Mouse (Mus musculus) left cerebral cortex, postnatal 25 days (tissue): Measurements from ENCODE around the gene Ssrp1. TPM values are rescaled to one million over a fixed set of nuclear protein-coding genes. Genes with fewer than 3 reads are reported as not detected.
A peak's percentile ranks its signal among the peaks of the same experiment; 100 is the strongest.

Source experiments
- DNase-seq, 2 experiments: peaks; one replicate each; pipeline ENCODE4 v3.0.0; 2022; ENCODE audit warnings: low spot score in 2 of 2, mixed read lengths in 1 of 2
- intact Hi-C: fragments of 180-260 bp; cut with DNase I; formaldehyde crosslinking; loops from one replicate; pipeline ENCODE4 v1.15.1; 2025
- total RNA-seq, 2 experiments: library from RNA; stranded (reverse); gene quantifications; 2 replicates each; pipeline ENCODE4 v1.2.3; 2021

Gene Ssrp1
- total RNA-seq: 10 to 100 TPM; 93.4 to 99.9 TPM

GRCm38 (mm10) chr2:85037047-85038026 is at the start of gene Ssrp1, which contains the start of gene P2rx3:
Gene Ssrp1 (plus strand): TSS chr2:85037234.
Gene P2rx3 (minus strand): TSS chr2:85037462.
- peak; percentile 91 to 96 for DNase-seq
- intact Hi-C loops: loop anchor here (1.0 to 10.0 kb wide), 3 partner anchors 11 to 303 kb away; partner anchors contain the start of genes Timm10, Tnks1bp1 and Ypel4

GRCm38 (mm10) chr2:84987930-84988329 is 49.1 kb upstream of the Ssrp1 start, which contains the start of gene Prg3:
Gene Prg3 (plus strand): TSS chr2:84988215.
- intact Hi-C loops: no loop called here
- no peak for DNase-seq

GRCm38 (mm10) chr2:84996376-84996775 is 40.7 kb upstream of the Ssrp1 start:
- intact Hi-C loops: no loop called here

GRCm38 (mm10) chr2:84999486-85000181 is 37.4 kb upstream of the Ssrp1 start:
- intact Hi-C loops: no loop called here
- DNase-seq: no peak

More at GRCm38 (mm10) chr2:84996376-84996775, 40.7 kb upstream of the Ssrp1 start:
- DNase-seq: no peak

GRCm38 (mm10) chr2:85001497-85001896 is 35.5 kb upstream of the Ssrp1 start:
- no peak for DNase-seq
- intact Hi-C loops: no loop called here

GRCm38 (mm10) chr2:85002575-85002974 is 34.5 kb upstream of the Ssrp1 start:
- DNase-seq: no peak
- intact Hi-C loops: no loop called here

GRCm38 (mm10) chr2:85004341-85004740 is 32.7 kb upstream of the Ssrp1 start:
- DNase-seq: peak; percentile 16 to 82
- intact Hi-C loops: loop anchor here (2.0 kb wide), 1 partner anchor 116 kb away; no protein-coding TSS in a partner anchor

- intact Hi-C loops: loop anchor here (5.0 kb wide), 1 partner anchor 174 kb away; no protein-coding TSS in a partner anchor
- DNase-seq: no peak
Observed at GRCm38 (mm10) chr2:85006600-85006999, 30.4 kb upstream of the Ssrp1 start.

- intact Hi-C loops: loop anchor here (5.0 kb wide), 1 partner anchor 175 kb away; no protein-coding TSS in a partner anchor
Observed at GRCm38 (mm10) chr2:85007729-85008128, 29.3 kb upstream of the Ssrp1 start.

GRCm38 (mm10) chr2:85009212-85009611 is 27.8 kb upstream of the Ssrp1 start:
- intact Hi-C loops: loop anchor here (5.0 kb wide), 1 partner anchor 177 kb away; no protein-coding TSS in a partner anchor
- no peak for DNase-seq

More at GRCm38 (mm10) chr2:85007729-85008128, 29.3 kb upstream of the Ssrp1 start:
- DNase-seq: peak in 1 of 2 experiments; percentile 26

GRCm38 (mm10) chr2:85011906-85012604 is 25.0 kb upstream of the Ssrp1 start:
- no peak for DNase-seq
- intact Hi-C loops: loop anchor here (2.0 kb wide), 1 partner anchor 55 kb away; no protein-coding TSS in a partner anchor

- intact Hi-C loops: loop anchor here (2.0 kb wide), 1 partner anchor 56 kb away; no protein-coding TSS in a partner anchor
- peak in 1 of 2 experiments; percentile 45 for DNase-seq
Observed at GRCm38 (mm10) chr2:85012679-85013078, 24.4 kb upstream of the Ssrp1 start.

GRCm38 (mm10) chr2:85013826-85014587 is 23.0 kb upstream of the Ssrp1 start:
- intact Hi-C loops: loop anchor here (2.0 kb wide), 1 partner anchor 57 kb away; no protein-coding TSS in a partner anchor
- no peak for DNase-seq

- no peak for DNase-seq
- intact Hi-C loops: no loop called here
Observed at GRCm38 (mm10) chr2:85014588-85014982, 22.4 kb upstream of the Ssrp1 start.

- DNase-seq: peak; percentile 44 to 58
- intact Hi-C loops: loop anchor here (10.0 kb wide), 1 partner anchor 223 kb away; no protein-coding TSS in a partner anchor
Observed at GRCm38 (mm10) chr2:85022043-85022442, 15.0 kb upstream of the Ssrp1 start.

GRCm38 (mm10) chr2:85026178-85026577 is 10.9 kb upstream of the Ssrp1 start:
- intact Hi-C loops: loop anchor here (10.0 kb wide), 1 partner anchor 219 kb away; no protein-coding TSS in a partner anchor
- DNase-seq: no peak

GRCm38 (mm10) chr2:85027281-85027680 is 9.8 kb upstream of the Ssrp1 start:
- intact Hi-C loops: loop anchor here (10.0 kb wide), 1 partner anchor 218 kb away; no protein-coding TSS in a partner anchor

GRCm38 (mm10) chr2:85029897-85030296 is 7.1 kb upstream of the Ssrp1 start:
- no peak for DNase-seq
- intact Hi-C loops: loop anchor here (10.0 kb wide), 2 partner anchors 215 to 295 kb away; partner anchors contain the start of gene Ypel4

More at GRCm38 (mm10) chr2:85027281-85027680, 9.8 kb upstream of the Ssrp1 start:
- DNase-seq: no peak
